Mouse (Mus musculus) embryonic facial prominence, embryonic 10.5 days (tissue): ENCODE results near the gene Cntln. TPM values are rescaled to one million over a fixed set of nuclear protein-coding genes. Genes with fewer than 3 reads are reported as not detected.

Experiments
- DNase-seq: peaks from one replicate; pipeline ENCODE4 v3.0.0-alpha.2; 2017; ENCODE audit warnings: low spot score
- H3K27ac ChIP-seq: fragments of 300-500 bp; sonication (generic); replicated peaks from 2 replicates; pipeline ENCODE4 v1.5.1; 2016; ENCODE audit warnings: mild to moderate bottlenecking
- H3K27me3 ChIP-seq: fragments of 300-500 bp; sonication (generic); replicated peaks from 2 replicates; pipeline ENCODE4 v1.6.1; 2016; ENCODE audit warnings: low read depth, mild to moderate bottlenecking; ENCODE audit not compliant: poor library complexity, severe bottlenecking
- H3K36me3 ChIP-seq: fragments of 300-500 bp; sonication (generic); replicated peaks from 2 replicates; pipeline ENCODE4 v1.6.1; 2016; ENCODE audit warnings: mild to moderate bottlenecking, moderate library complexity
- H3K4me1 ChIP-seq: fragments of 300-500 bp; sonication (generic); 2 replicates; pipeline ENCODE4 v1.6.1; 2016
- H3K4me3 ChIP-seq: fragments of 300-500 bp; sonication (generic); 2 replicates; pipeline ENCODE4 v1.5.1; 2016; ENCODE audit warnings: mild to moderate bottlenecking, moderate library complexity
- H3K9me3 ChIP-seq: fragments of 300-500 bp; sonication (generic); 2 replicates; pipeline ENCODE4 v1.6.1; 2016; ENCODE audit warnings: mild to moderate bottlenecking
- WGBS: fragments of 180-500 bp; shearing (Covaris S2); methylation state at CpG from one replicate; pipeline ENCODE4 v1.1.7; 2016; 5-methylcytosine and 5-hydroxymethylcytosine counted together
- polyA plus RNA-seq: library from polyadenylated mRNA; unstranded; fragments of >200 nt; fragmentation: Nextera tagmentation; extraction: Ambion mirVana; gene quantifications from 2 replicates; pipeline ENCODE4 v1.2.1, GENCODE M21; 2016

Gene Cntln
- polyA plus RNA-seq, 1 experiment from 2014 or later = 6.5 TPM

GRCm38 (mm10) chr4:84944100-84944499, 60.0 kb downstream of the Cntln start:
- Histone ChIP-seq H3K9me3 (no peaks in the 10 kb centered on the region), H3K4me1 (peaks cover 5% of the 10 kb centered on the region), H3K27ac (no peak overlapping the region), H3K4me3 (no peak overlapping the region), H3K36me3 (no peaks in the 10 kb centered on the region), H3K27me3 (no peaks in the 10 kb centered on the region)
- 85% methylated on average over 4 of the region's 4 CpGs for WGBS
- DNase-seq = no peak

DNA sequence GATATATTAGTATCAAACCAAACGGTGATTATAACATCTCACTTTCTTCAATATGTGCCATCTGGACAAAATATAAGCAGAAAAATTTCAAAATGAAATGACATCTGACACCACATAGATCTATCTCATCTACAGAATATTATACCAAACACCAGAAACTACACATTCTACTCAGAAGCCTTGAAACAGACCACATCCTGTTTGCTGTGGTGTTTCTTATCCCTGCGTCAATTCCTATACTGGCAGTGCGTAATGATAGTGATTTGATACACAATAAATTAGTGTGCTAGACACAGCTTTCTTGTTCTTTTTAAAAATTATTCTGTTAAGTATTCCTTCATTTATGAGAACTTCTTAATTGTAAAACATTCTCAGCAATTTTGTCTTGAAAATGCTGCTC, 62.3 kb downstream of the Cntln start:
- Histone ChIP-seq H3K9me3 (no peaks in the 10 kb centered on the region), H3K36me3 (no peaks in the 10 kb centered on the region), H3K27me3 (no peaks in the 10 kb centered on the region), H3K27ac (no peak overlapping the region), H3K4me3 (no peak overlapping the region), H3K4me1 (peaks cover 5% of the 10 kb centered on the region)
- WGBS = 92% methylated on average over 3 of the region's 3 CpGs
- no peak for DNase-seq

- DNase-seq = no peak
- no peak overlapping the region for H3K4me3 ChIP-seq
- WGBS = 80% methylated on average over 7 of the region's 7 CpGs
- no peaks in the 10 kb centered on the region for H3K27me3 ChIP-seq
- H3K9me3 ChIP-seq = no peaks in the 10 kb centered on the region
- H3K36me3 ChIP-seq = no peaks in the 10 kb centered on the region
- no peak overlapping the region for H3K27ac ChIP-seq
- H3K4me1 ChIP-seq = no peaks in the 10 kb centered on the region
Observed at GRCm38 (mm10) chr4:84976875-84977646, 93.0 kb downstream of the Cntln start.

DNA sequence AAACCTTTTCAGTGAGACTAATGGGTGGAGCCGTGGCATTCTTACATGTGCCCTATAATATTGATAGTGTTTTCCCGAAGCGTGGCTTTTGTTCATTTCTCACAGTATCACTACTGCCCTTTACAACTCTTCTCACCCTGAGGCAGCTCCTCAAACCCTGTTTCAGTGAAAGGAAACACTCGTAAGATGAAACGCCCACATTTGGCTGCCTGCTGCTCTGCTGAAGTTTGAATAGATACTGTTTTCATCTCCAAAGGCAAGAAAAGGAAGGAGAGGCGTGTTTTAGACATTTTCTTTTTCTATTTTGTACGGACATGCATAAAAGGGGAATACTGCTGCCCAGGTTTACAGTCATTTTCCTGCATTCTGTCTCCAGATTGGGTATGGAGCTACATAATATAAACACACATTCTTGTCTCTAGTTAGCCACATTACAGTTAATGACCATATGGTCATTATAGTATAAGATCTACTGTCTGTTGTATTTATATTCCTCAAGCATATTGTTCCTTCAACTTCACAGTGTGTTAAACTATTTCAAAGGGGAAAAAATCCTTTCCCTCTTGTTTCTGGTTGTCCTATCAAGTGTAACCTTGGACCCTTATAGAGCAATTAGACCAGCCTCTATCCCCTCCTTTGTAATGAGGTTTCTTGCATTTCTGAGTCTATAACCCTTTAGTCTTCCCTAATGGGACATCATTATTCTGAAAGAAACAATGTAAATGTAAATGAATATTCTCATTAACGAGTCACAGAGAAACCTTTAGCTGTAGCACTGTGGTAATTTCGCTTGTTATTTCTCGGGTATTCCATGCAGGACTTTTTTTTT, 111.6 kb downstream of the Cntln start:
- H3K27me3 ChIP-seq = no peaks in the 10 kb centered on the region
- H3K9me3 ChIP-seq = no peaks in the 10 kb centered on the region
- no peaks in the 10 kb centered on the region for H3K36me3 ChIP-seq
- no peak for DNase-seq
- H3K27ac ChIP-seq = no peak overlapping the region
- H3K4me1 ChIP-seq = peaks cover 4% of the 10 kb centered on the region; the same call in 1 of the 2 replicates
- H3K4me3 ChIP-seq = no peak overlapping the region
- WGBS = 61% methylated on average over 10 of the region's 10 CpGs

GRCm38 (mm10) chr4:85005581-85005980, 121.5 kb downstream of the Cntln start:
- peaks cover 9% of the 10 kb centered on the region; the same call in 1 of the 2 replicates for H3K4me1 ChIP-seq
- no peaks in the 10 kb centered on the region for H3K9me3 ChIP-seq
- 57% methylated on average over 6 of the region's 6 CpGs for WGBS
- H3K27ac ChIP-seq = no peak overlapping the region
- no peaks in the 10 kb centered on the region for H3K27me3 ChIP-seq
- no peak for DNase-seq
- no peaks in the 10 kb centered on the region for H3K36me3 ChIP-seq
- H3K4me3 ChIP-seq = no peak overlapping the region

DNA sequence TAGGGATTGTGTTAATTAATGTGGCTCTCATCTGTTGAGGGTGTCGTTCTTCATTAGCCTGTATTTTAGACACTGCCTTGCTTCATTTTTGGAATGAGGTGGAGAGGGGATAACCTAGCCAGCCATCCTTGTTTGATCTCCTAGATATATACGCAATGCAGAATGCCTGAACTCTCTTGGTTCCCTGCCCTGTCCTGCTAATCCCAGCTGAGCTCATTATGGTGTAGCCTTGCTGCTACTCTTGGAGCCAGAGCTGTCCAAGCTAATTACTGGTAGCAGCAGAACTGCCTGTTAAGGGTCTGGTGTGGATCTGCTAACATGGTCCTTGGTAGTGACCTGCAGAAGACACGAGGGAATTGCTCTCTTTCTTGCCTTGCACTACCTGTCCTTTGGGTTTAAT, 122.7 kb downstream of the Cntln start:
- WGBS = 63% methylated on average over 3 of the region's 3 CpGs

DNA sequence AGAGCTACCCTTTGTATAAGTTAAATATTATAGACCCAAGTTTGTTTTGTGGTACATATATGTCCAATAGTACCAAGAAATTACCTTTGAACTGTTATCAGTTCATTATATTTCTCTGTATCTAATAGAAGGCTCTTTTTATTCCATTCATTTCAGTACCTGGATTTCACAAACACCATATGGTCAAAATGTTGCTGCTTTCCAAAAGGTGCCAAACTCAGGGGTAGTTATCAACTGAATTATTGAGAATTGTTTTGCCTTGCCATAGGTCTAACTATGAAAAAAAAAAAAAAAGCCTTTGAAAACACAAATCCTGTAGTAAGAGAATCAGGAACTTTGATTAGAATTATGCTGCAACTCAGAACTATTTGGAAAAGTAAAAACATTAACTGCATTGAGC, 126.7 kb downstream of the Cntln start:
- no peak for DNase-seq
- Histone ChIP-seq H3K4me3 (no peak overlapping the region), H3K27ac (no peak overlapping the region), H3K27me3 (no peaks in the 10 kb centered on the region), H3K4me1 (peaks cover 5% of the 10 kb centered on the region; the same call in 1 of the 2 replicates), H3K9me3 (no peaks in the 10 kb centered on the region), H3K36me3 (no peaks in the 10 kb centered on the region)

More for the DNA sequence above, 122.7 kb downstream of the Cntln start:
- Histone ChIP-seq H3K4me3 (no peak overlapping the region), H3K27ac (no peak overlapping the region), H3K9me3 (no peaks in the 10 kb centered on the region), H3K27me3 (no peaks in the 10 kb centered on the region), H3K4me1 (peaks cover 9% of the 10 kb centered on the region; the same call in 1 of the 2 replicates), H3K36me3 (no peaks in the 10 kb centered on the region)
- peak; percentile 18 for DNase-seq

GRCm38 (mm10) chr4:85045748-85046147, 161.6 kb downstream of the Cntln start:
- DNase-seq = no peak
- Histone ChIP-seq H3K9me3 (no peaks in the 10 kb centered on the region), H3K36me3 (no peaks in the 10 kb centered on the region; the same call in 1 of the 2 replicates), H3K4me3 (no peak overlapping the region), H3K4me1 (peaks cover 7% of the 10 kb centered on the region; the same call in 1 of the 2 replicates), H3K27ac (0 out of 2 replicates have a peak overlapping the region, but pooled peaks have one; percentile 14), H3K27me3 (no peaks in the 10 kb centered on the region)
- WGBS = 18% methylated on average over 2 of the region's 2 CpGs

- Histone ChIP-seq H3K27ac (no peak overlapping the region), H3K27me3 (no peaks in the 10 kb centered on the region), H3K36me3 (no peaks in the 10 kb centered on the region; the same call in 1 of the 2 replicates), H3K4me1 (peaks cover 7% of the 10 kb centered on the region; the same call in 1 of the 2 replicates), H3K9me3 (no peaks in the 10 kb centered on the region), H3K4me3 (no peak overlapping the region)
- DNase-seq = no peak
- WGBS = 79% methylated on average over 8 of the region's 8 CpGs
Observed at GRCm38 (mm10) chr4:85049933-85050553, 165.9 kb downstream of the Cntln start.

DNA sequence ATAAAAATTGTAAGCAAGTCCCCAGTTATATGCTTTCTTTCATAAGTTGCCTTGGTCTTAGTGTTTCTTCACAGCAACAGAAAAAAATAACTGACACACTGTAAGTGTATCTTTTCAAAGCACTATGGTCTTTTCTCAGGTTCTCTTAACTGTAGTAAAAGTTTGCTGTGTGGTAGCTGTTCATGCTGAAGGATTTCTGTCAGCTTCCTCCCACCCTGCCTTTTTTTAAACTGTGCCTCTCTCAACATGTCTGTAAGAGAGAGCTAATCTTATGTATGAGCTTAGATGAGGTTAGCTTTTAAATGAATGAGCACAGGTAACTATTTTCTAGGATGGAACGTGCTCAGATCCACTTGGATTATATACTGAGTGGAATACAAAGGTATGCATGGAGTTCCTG, 170.5 kb downstream of the Cntln start:
- Histone ChIP-seq H3K36me3 (no peaks in the 10 kb centered on the region; the same call in 1 of the 2 replicates), H3K4me1 (no peaks in the 10 kb centered on the region), H3K27me3 (no peaks in the 10 kb centered on the region), H3K4me3 (no peak overlapping the region), H3K27ac (no peak overlapping the region), H3K9me3 (no peaks in the 10 kb centered on the region)
- 74% methylated on average over 1 of the region's 1 CpGs for WGBS
- DNase-seq = no peak

GRCm38 (mm10) chr4:85059598-85059997, 175.5 kb downstream of the Cntln start:
- no peaks in the 10 kb centered on the region for H3K36me3 ChIP-seq
- H3K4me1 ChIP-seq = no peaks in the 10 kb centered on the region
- no peak overlapping the region for H3K4me3 ChIP-seq
- DNase-seq = no peak
- 90% methylated on average over 2 of the region's 2 CpGs for WGBS
- H3K27me3 ChIP-seq = no peaks in the 10 kb centered on the region
- H3K9me3 ChIP-seq = no peaks in the 10 kb centered on the region
- no peak overlapping the region for H3K27ac ChIP-seq

GRCm38 (mm10) chr4:85061676-85062075, 177.6 kb downstream of the Cntln start:
- Histone ChIP-seq H3K4me1 (no peaks in the 10 kb centered on the region), H3K4me3 (no peak overlapping the region), H3K27me3 (no peaks in the 10 kb centered on the region), H3K27ac (no peak overlapping the region), H3K36me3 (no peaks in the 10 kb centered on the region), H3K9me3 (no peaks in the 10 kb centered on the region)
- 52% methylated on average over 2 of the region's 2 CpGs for WGBS
- DNase-seq = no peak
